Mouse (Mus musculus) right cerebral cortex, postnatal 14 days (tissue): ENCODE results near the gene Gak.

ENCODE experiments used
- DNase-seq: peaks from one replicate; pipeline ENCODE4 v3.0.0; 2022

The Gak gene

GRCm38 (mm10) chr5:108629634-108630483 lies at the start of gene Gak, which contains the start of gene Tmem175:
Gene Gak (minus strand): TSS chr5:108629755.
Gene Tmem175 (plus strand): TSS chr5:108629770.
- DNase-seq: peak; percentile 94

- DNase-seq: no peak
Observed at GRCm38 (mm10) chr5:108678296-108678854, 48.8 kb upstream of the Gak start.

GRCm38 (mm10) chr5:108677605-108678295 lies 48.2 kb upstream of the Gak start:
- DNase-seq: peak; percentile 84

- no peak for DNase-seq
Observed at GRCm38 (mm10) chr5:108676772-108677498, 47.4 kb upstream of the Gak start.

- no peak for DNase-seq
Observed at GRCm38 (mm10) chr5:108675251-108675816, 45.8 kb upstream of the Gak start, which contains the start of gene Slc26a1. Gene Slc26a1 (minus strand): TSS chr5:108675569.

- DNase-seq: no peak
Observed at GRCm38 (mm10) chr5:108674624-108675023, 45.1 kb upstream of the Gak start.

- DNase-seq: no peak
Observed at GRCm38 (mm10) chr5:108671757-108672156, 42.2 kb upstream of the Gak start.

- peak; percentile 59 for DNase-seq
Observed at GRCm38 (mm10) chr5:108670785-108671184, 41.2 kb upstream of the Gak start.

GRCm38 (mm10) chr5:108669986-108670385 lies 40.4 kb upstream of the Gak start:
- DNase-seq: no peak

GRCm38 (mm10) chr5:108668977-108669936 lies 39.7 kb upstream of the Gak start, which contains the start of gene Dgkq:
Gene Dgkq (minus strand): TSS chr5:108669672.
- peak; percentile 80 for DNase-seq

- no peak for DNase-seq
Observed at GRCm38 (mm10) chr5:108668387-108668932, 38.9 kb upstream of the Gak start.

GRCm38 (mm10) chr5:108667370-108667769 lies 37.8 kb upstream of the Gak start:
- DNase-seq: no peak

GRCm38 (mm10) chr5:108665066-108665465 lies 35.5 kb upstream of the Gak start:
- DNase-seq: no peak

- no peak for DNase-seq
Observed at GRCm38 (mm10) chr5:108662772-108663171, 33.2 kb upstream of the Gak start.

- peak; percentile 92 for DNase-seq
Observed at GRCm38 (mm10) chr5:108660632-108661268, 31.2 kb upstream of the Gak start.

GRCm38 (mm10) chr5:108659698-108660631 lies 30.4 kb upstream of the Gak start, which contains the start of gene Idua:
Gene Idua (plus strand): TSS chr5:108660331.
- DNase-seq: peak; percentile 7

- peak; percentile 2 for DNase-seq
Observed at GRCm38 (mm10) chr5:108658611-108659010, 29.1 kb upstream of the Gak start.

- DNase-seq: peak; percentile 1
Observed at GRCm38 (mm10) chr5:108657406-108657805, 27.9 kb upstream of the Gak start.
